10 mouse cellular contexts compared by ENCODE assay signal in the genomic region with DNA sequence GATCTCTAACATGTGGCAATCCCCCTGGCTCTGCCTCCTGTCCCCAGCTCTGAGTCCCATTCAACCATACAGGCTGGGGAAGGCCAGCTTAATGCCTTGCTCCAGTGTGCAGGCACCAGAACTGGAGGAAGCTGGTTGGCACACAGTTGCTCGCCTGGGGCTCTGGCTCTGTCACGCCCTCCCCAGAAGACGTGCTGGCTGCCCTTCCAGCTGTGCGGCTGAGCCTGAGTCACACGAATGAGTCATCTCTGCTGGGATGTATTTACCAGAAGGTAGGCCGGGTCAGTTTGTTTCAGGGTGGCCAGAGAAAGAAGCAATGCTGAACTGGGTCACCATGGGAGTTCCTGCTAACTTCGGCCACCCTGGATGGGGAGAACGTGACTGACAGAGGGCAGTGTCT.
A peak's percentile ranks its signal among the peaks of the same experiment; 100 is the strongest.
DNase-seq lines count a peak whose midpoint lies in the region; ATAC-seq lines count a peak whose summit lies in the region.
"Had no signal": no experiment of that assay in that cellular context is flagged by ENCODE, and none has a peak within 500 bp of the region (broad histone marks: within the 10 kb centered on the region; RNA-seq: fewer than 3 reads in every experiment).

No protein-coding gene starts in this region.

- H3K9me3 ChIP-seq in heart, embryonic 11.5 days (replicated peaks; ENCODE audit: control insufficient read depth, low read length): no peaks in the 10 kb centered on the region
- H3K9me3 ChIP-seq: embryonic facial prominence, embryonic 12.5 days; midbrain, embryonic 12.5 days had no signal

- no peak overlapping the region for H3K9ac ChIP-seq in heart, embryonic 11.5 days (ENCODE audit: low read depth, low read length)
- H3K9ac ChIP-seq: embryonic facial prominence, embryonic 12.5 days; midbrain, embryonic 12.5 days had no signal

- DNase-seq in Muller cell, postnatal 12 days (ENCODE audit: inconsistent ontology term): peak; percentile 87
- peak; percentile 84 for DNase-seq in adrenal gland, postnatal 10 days
- peak; percentile 40 to 62 for DNase-seq in kidney, postnatal 4 days
- peak; percentile 81 for DNase-seq in skeletal muscle tissue, adult 2 months (ENCODE audit: low read depth, low spot score)
- DNase-seq in layer of hippocampus, adult 9-10 months (ENCODE audit: low spot score): no peak
- DNase-seq in embryo, embryonic 11 days: no peak
- DNase-seq in thymus, postnatal 36 days: no peak

- WGBS in heart, embryonic 11.5 days (ENCODE audit: insufficient replicate concordance): 39% methylated on average over 8 of the region's 8 CpGs

- H3K27ac ChIP-seq in heart, embryonic 11.5 days (ENCODE audit: low read depth, low read length): no peak overlapping the region
- H3K27ac ChIP-seq: embryonic facial prominence, embryonic 12.5 days; midbrain, embryonic 12.5 days had no signal

- H3K27me3 ChIP-seq in heart, embryonic 11.5 days (ENCODE audit: control insufficient read depth, insufficient read depth, low read length): no peaks in the 10 kb centered on the region
- H3K27me3 ChIP-seq: embryonic facial prominence, embryonic 12.5 days; midbrain, embryonic 12.5 days had no signal

- H3K4me3 ChIP-seq in heart, embryonic 11.5 days (ENCODE audit: low read depth, low read length): no peak overlapping the region
- H3K4me3 ChIP-seq: embryonic facial prominence, embryonic 12.5 days; midbrain, embryonic 12.5 days had no signal

- H3K36me3 ChIP-seq in heart, embryonic 11.5 days (ENCODE audit: control insufficient read depth, insufficient read depth, low read length): no peaks in the 10 kb centered on the region

- peaks cover 3% of the 10 kb centered on the region; the same call in 1 of the 2 replicates for H3K4me1 ChIP-seq in heart, embryonic 11.5 days (ENCODE audit: control insufficient read depth, insufficient read depth, low read length)
- H3K4me1 ChIP-seq: embryonic facial prominence, embryonic 12.5 days; midbrain, embryonic 12.5 days had no signal

- H3K4me2 ChIP-seq in heart, embryonic 11.5 days: no peak overlapping the region
- H3K4me2 ChIP-seq: embryonic facial prominence, embryonic 12.5 days; midbrain, embryonic 12.5 days had no signal

- 0 out of 2 replicates have a peak, but pooled peaks have one; percentile 26 for ATAC-seq in heart, embryonic 11.5 days (replicated peaks; ENCODE audit: insufficient number of reproducible peaks, low FRiP score, low TSS enrichment)

Comparison
In these comparisons a context has a peak if more than half of its experiments do, and no peak if none do; other contexts are left out.
1. DNase-seq: peak in Muller cell, postnatal 12 days (single experiment), adrenal gland, postnatal 10 days (single experiment), kidney, postnatal 4 days (2 of 2) and skeletal muscle tissue, adult 2 months (single experiment); none in layer of hippocampus, adult 9-10 months (single experiment), embryo, embryonic 11 days (single experiment) and thymus, postnatal 36 days (0 of 2).